Mouse (Mus musculus) G1E (cell line): Measurements from ENCODE around the gene Slx4ip. TPM values are rescaled to one million over a fixed set of nuclear protein-coding genes. Genes with fewer than 3 reads are reported as not detected.

ENCODE experiments used
- ATAC-seq: 2 replicates; pipeline ENCODE4 v1.8.0; 2016; ENCODE audit warnings: mild to moderate bottlenecking; ENCODE audit not compliant: insufficient number of reproducible peaks, poor library complexity, low FRiP score, severe bottlenecking; ENCODE audit errors: extremely low read depth
- DNase-seq: peaks from one replicate; pipeline ENCODE4 v3.0.0; 2012; ENCODE audit warnings: low spot score
- H3K27me3 ChIP-seq: 2 replicates; pipeline ENCODE4 v1.6.1; 2012; ENCODE audit warnings: mild to moderate bottlenecking, low read length, inconsistent platforms; ENCODE audit not compliant: insufficient read depth
- H3K36me3 ChIP-seq: replicated peaks from 2 replicates; pipeline ENCODE3; 2012; ENCODE audit warnings: mild to moderate bottlenecking, inconsistent platforms
- H3K4me1 ChIP-seq: 2 replicates; pipeline ENCODE4 v1.6.1; 2012; ENCODE audit warnings: low read depth, low read length, inconsistent platforms, mixed read lengths; ENCODE audit not compliant: insufficient read depth
- H3K4me3 ChIP-seq: 2 replicates; pipeline ENCODE4 v1.5.1; 2012; ENCODE audit warnings: low read depth, mild to moderate bottlenecking, inconsistent platforms, low read length, moderate library complexity, mixed read lengths
- H3K9me3 ChIP-seq: replicated peaks from 2 replicates; pipeline ENCODE4 v1.6.1; 2012; ENCODE audit warnings: inconsistent platforms
- CTCF ChIP-seq: IDR thresholded peaks from 2 replicates; pipeline ENCODE4 v1.5.1; 2012; ENCODE audit warnings: low read depth, low read length, inconsistent platforms, mixed read lengths
- GATA1 ChIP-seq: IDR thresholded peaks from 2 replicates; pipeline ENCODE4 v1.6.1; 2012; ENCODE audit warnings: borderline replicate concordance, low read length, inconsistent platforms, mixed read lengths
- GATA2 ChIP-seq: IDR thresholded peaks from 2 replicates; pipeline ENCODE4 v1.6.1; 2012; ENCODE audit warnings: low read depth, low read length, inconsistent platforms, borderline replicate concordance
- POLR2AphosphoS5 ChIP-seq: IDR thresholded peaks from 2 replicates; pipeline ENCODE4 v1.6.1; 2012; ENCODE audit warnings: low read depth, low read length, inconsistent platforms; ENCODE audit not compliant: insufficient replicate concordance
- TAL1 ChIP-seq: conservative IDR thresholded peaks from 2 replicates; pipeline ENCODE4 v1.6.1; 2012; ENCODE audit warnings: low read depth, low read length, inconsistent platforms, mixed read lengths
- polyA plus RNA-seq: library from polyadenylated mRNA; stranded (reverse); fragments of >175 nt; gene quantifications from 2 replicates; pipeline ENCODE4 v1.2.3, GENCODE M21; 2012
- total RNA-seq, 2 experiments: library from RNA; stranded (forward) in 1 of 2; stranded (reverse) in 1 of 2; fragments of 200-1000 nt in 1 of 2; fragments of >200 nt in 1 of 2; fragmentation: Nextera tagmentation in 1 of 2; gene quantifications; 2 replicates each; pipeline ENCODE4 v1.2.3; 2014 to 2017

The Slx4ip gene
- total and polyA plus RNA-seq, 3 experiments: 0.50 to 18.0 (median 9.8) TPM

- TF ChIP-seq TAL1: no peak
- no peaks in the 10 kb centered on the region for H3K27me3 ChIP-seq
- H3K4me3 ChIP-seq: no peak overlapping the region
- peaks cover 2% of the 10 kb centered on the region; the same call in 1 of the 2 replicates for H3K4me1 ChIP-seq
- H3K9me3 ChIP-seq: no peaks in the 10 kb centered on the region
- no peak for DNase-seq
- no peak for ATAC-seq
- H3K36me3 ChIP-seq: peaks cover 25% of the 10 kb centered on the region
Observed at GRCm38 (mm10) chr2:136914334-136914902, 23.4 kb downstream of the Slx4ip start.

DNA sequence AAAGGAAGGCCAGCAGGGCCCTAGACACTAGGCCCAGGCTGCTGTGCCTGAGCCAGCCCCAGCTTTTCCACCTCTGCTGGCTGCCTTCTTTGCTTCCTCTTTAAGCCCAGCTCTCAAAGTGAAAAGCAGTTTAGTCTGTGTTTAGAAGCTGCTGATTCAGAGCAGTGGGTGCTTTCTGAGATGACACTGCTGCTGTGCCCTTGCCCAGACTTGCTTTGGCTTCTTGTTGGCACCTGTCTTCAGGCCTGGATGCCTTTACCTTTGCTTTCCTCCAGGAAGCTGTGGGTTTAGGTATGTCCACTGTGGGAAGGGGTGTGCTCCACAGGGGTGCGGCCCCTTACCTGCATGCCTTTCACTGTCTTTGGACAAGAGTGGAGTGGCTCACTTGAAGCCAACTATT is 28.4 kb downstream of the Slx4ip start:
- Histone ChIP-seq H3K4me3 (no peak overlapping the region), H3K4me1 (peaks cover 26% of the 10 kb centered on the region), H3K36me3 (peaks cover 24% of the 10 kb centered on the region), H3K9me3 (no peaks in the 10 kb centered on the region), H3K27me3 (no peaks in the 10 kb centered on the region)
- 0 out of 2 replicates have a peak, but pooled peaks have one; percentile 16 for ATAC-seq
- no peak for TF ChIP-seq CTCF
- TF ChIP-seq GATA1: no peak
- no peak for TF ChIP-seq TAL1
- TF ChIP-seq POLR2AphosphoS5: no peak
- no peak for TF ChIP-seq GATA2
- DNase-seq: no peak

DNA sequence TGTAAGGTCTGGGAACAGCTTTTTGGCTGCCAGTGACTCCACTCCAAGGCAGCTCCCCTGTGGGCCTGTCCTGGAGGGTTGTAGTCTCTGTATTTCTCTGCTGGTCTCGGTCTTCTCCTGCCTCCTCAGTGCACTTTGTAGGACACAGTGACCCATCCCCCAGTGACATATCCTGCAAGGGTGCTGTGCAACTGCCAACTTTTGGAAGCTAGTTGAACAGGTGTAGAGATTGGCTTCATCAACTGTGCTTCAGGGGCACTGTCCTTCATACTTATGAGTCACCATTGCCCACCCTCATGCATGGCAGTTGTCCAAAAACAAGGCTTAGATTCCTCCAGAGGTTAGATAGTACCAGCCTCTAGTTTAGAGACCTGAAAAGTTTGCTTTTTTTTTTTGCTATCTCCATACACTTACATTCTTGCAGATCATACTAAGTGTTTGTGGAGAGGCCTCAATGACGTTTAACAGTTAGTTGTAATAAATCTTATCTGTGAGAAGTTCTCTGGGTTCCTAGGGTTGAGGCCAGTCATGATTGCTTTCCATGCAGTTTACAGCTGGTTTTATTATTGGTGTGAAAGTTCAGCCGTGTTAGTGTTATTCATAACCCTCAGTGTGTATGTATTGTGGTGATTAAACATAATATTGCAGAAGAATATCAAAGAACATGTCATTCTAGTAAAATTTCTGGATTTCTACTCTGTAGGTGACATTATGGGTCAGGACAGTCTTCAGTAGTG is 29.4 kb downstream of the Slx4ip start:
- no peak for DNase-seq
- Histone ChIP-seq H3K9me3 (no peaks in the 10 kb centered on the region), H3K36me3 (peaks cover 19% of the 10 kb centered on the region), H3K4me3 (no peak overlapping the region; the same call in 1 of the 2 replicates), H3K4me1 (peaks cover 26% of the 10 kb centered on the region), H3K27me3 (no peaks in the 10 kb centered on the region)
- TF ChIP-seq TAL1 (no peak), GATA1 (no peak), CTCF (no peak), GATA2 (no peak), POLR2AphosphoS5 (no peak)
- ATAC-seq: peak; percentile 2; the same call in 1 of the 2 replicates

GRCm38 (mm10) chr2:136921003-136921408 is 30.0 kb downstream of the Slx4ip start:
- no peaks in the 10 kb centered on the region for H3K9me3 ChIP-seq
- H3K4me3 ChIP-seq: peak overlapping the region; percentile 64; the same call in 1 of the 2 replicates
- peaks cover 26% of the 10 kb centered on the region for H3K4me1 ChIP-seq
- ATAC-seq (peak; percentile 94), DNase-seq (peak; percentile 8)
- TF ChIP-seq CTCF (no peak), GATA1 (no peak), TAL1 (no peak), GATA2 (no peak), POLR2AphosphoS5 (no peak)
- peaks cover 19% of the 10 kb centered on the region for H3K36me3 ChIP-seq
- H3K27me3 ChIP-seq: no peaks in the 10 kb centered on the region

DNA sequence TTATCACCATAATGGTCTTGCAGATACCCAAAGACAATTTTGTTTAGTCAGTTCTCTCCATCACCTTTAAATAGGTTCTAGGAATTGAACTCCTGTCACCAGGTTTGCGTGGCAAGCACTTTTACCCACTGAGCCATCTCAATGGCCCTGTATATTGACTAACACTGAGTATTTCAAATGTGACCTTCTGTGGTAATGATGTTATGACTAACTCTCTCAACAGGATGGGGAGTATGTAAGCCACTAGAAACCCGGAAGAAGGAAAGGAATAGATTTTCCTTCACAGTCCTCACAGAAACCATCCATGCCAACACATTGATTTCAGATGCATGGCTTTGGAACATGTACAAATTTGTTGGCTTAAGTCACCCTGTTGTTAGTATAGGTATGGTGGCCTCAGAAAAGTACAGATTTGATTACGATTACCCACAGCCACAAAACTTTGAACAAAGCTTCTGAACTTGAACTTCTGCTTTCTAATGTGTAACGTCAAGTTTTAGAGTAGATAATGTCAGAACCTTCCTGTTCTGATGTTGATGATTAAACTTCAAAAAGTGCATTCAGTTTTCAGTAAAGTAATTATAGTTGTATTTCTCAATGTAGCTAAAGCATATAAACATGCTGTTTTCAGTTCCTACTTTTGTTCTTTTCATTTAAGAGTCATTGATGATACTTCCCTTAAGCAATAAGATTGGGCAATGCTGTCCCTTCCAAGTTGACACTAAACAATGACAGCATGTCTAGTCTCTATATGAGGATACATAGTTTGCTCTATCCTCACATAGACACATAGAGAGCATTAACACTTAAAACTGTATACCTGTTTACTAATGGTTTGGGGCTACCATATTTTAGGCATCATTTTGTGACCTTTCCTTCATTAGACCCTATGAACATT is 45.6 kb downstream of the Slx4ip start:
- no peaks in the 10 kb centered on the region for H3K9me3 ChIP-seq
- no peaks in the 10 kb centered on the region for H3K4me1 ChIP-seq
- TF ChIP-seq GATA2 (no peak), TAL1 (no peak), GATA1 (no peak), POLR2AphosphoS5 (no peak), CTCF (no peak)
- H3K36me3 ChIP-seq: peaks cover 4% of the 10 kb centered on the region
- no peak overlapping the region for H3K4me3 ChIP-seq
- peak; percentile 18; the same call in 1 of the 2 replicates for ATAC-seq
- no peak for DNase-seq
- H3K27me3 ChIP-seq: no peaks in the 10 kb centered on the region

DNA sequence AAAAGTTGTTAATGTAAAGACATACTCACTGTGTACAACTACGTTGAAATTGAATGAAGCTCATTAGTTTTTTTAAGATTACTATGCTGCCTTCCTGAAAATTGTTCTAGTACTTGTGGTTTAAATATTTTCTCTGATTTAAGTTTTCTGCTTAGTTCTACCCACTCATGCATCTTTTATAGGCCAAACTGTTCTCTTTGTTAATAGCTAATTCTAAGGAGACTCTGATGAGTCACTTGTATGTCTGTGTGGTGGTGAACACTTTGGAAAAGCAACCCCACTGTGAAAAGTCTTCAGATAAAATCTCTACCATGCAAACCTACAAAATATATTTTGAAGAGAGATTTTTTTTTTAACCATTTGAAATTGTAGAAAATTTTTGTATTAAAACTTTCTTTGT is 47.2 kb downstream of the Slx4ip start:
- peaks cover 2% of the 10 kb centered on the region for H3K36me3 ChIP-seq
- TF ChIP-seq POLR2AphosphoS5 (no peak), GATA1 (no peak), CTCF (no peak), TAL1 (no peak), GATA2 (no peak)
- H3K9me3 ChIP-seq: no peaks in the 10 kb centered on the region
- H3K27me3 ChIP-seq: no peaks in the 10 kb centered on the region
- no peak overlapping the region for H3K4me3 ChIP-seq
- H3K4me1 ChIP-seq: no peaks in the 10 kb centered on the region
- ATAC-seq: no peak
- no peak for DNase-seq
